ENCODE assay signal across 8 mouse cellular contexts in the genomic region with DNA sequence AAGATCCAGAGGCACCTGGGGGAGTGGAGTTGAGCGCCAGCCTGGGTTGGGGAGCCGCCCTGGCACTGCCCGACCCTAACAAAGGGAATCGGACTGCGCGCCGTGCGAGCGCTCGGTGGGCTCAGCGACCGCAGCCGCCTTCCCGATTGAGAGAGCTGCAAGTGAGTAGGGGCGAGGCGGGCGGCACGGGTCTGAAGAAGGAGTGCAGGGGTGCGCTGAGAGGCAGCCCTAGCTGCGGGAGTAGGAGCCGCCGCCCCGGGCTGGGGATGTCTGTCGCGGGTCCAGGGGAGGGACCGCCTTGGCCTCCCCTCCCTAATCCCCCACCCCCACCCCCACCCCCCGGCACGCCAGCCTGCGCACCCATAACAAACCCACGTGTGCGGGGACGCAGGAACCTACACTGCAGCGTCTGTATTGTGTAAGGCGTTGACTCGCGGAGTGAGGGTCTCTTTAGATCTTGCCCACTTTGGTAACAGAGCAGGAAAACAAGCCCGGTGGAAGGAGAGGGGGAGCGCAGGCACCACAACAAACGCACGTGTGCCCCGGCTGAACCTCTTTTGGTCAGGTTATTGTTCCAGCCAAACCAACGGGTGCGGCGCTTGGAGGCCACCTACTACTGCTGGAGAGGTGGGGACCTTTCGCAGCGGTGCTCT. TPM values are rescaled to one million over a fixed set of nuclear protein-coding genes. Genes with fewer than 3 reads are reported as not detected.
DNase-seq lines count a peak whose midpoint lies in the region; ATAC-seq and TF ChIP-seq lines count a peak whose summit lies in the region.

No protein-coding gene starts in this region.

- peaks cover 29% of the 10 kb centered on the region for H3K4me1 ChIP-seq in embryonic facial prominence, embryonic 15.5 days
- H3K4me1 ChIP-seq in heart, postnatal 0 days (ENCODE audit: control insufficient read depth, insufficient read depth), result peaks cover 9% of the 10 kb centered on the region; the same call in 1 of the 2 replicates
- peaks cover 2% of the 10 kb centered on the region for H3K4me1 ChIP-seq in small intestine, adult 2 months (ENCODE audit: control insufficient read depth, insufficient read depth, insufficient read length, low read length)

- H3K36me3 ChIP-seq in embryonic facial prominence, embryonic 15.5 days, result no peaks in the 10 kb centered on the region
- H3K36me3 ChIP-seq in heart, postnatal 0 days (replicated peaks; ENCODE audit: control insufficient read depth, insufficient read depth, low read length), result no peaks in the 10 kb centered on the region
- H3K36me3 ChIP-seq in small intestine, adult 2 months (ENCODE audit: control insufficient read depth, insufficient read depth, low read length), result no peaks in the 10 kb centered on the region

- in situ Hi-C loops in Patski (cut with MboI; ENCODE audit: low pct_unique_long_range_greater_than_20kb), result loop anchor here (5.0 kb wide), 3 partner anchors 73 to 177 kb away; no protein-coding TSS in a partner anchor

- WGBS in embryonic facial prominence, embryonic 15.5 days, result under 1% methylated on average over 46 of the region's 46 CpGs
- under 1% methylated on average over 46 of the region's 46 CpGs for WGBS in heart, postnatal 0 days
- WGBS in small intestine, adult 2 months, result under 1% methylated on average over 46 of the region's 46 CpGs

- CTCF ChIA-PET in Patski (lab: Charles Lee), result interaction anchor here (0.7 to 3.0 kb wide), 9 partner anchors 9 to 178 kb away, joined by 3 to 8 read pairs (median 4); no protein-coding TSS in a partner anchor

- TF ChIP-seq CTCF in Patski (IDR thresholded peaks at IDR 0.05), result no peak
- no peak for TF ChIP-seq CTCF in heart, postnatal 0 days (IDR thresholded peaks at IDR 0.05; ENCODE audit: low read depth)
- no peak for TF ChIP-seq CTCF in small intestine, adult 2 months (IDR thresholded peaks at IDR 0.05; ENCODE audit: extremely low read depth, insufficient read length, insufficient replicate concordance, low read depth, low read length)

- no peak for TF ChIP-seq POLR2A in small intestine, adult 2 months (IDR thresholded peaks at IDR 0.05; ENCODE audit: low read depth, low read length)

- H3K27me3 ChIP-seq in Patski, result no peaks in the 10 kb centered on the region
- no peaks in the 10 kb centered on the region for H3K27me3 ChIP-seq in embryonic facial prominence, embryonic 15.5 days
- no peaks in the 10 kb centered on the region for H3K27me3 ChIP-seq in heart, postnatal 0 days (ENCODE audit: control insufficient read depth, insufficient read depth, low read length)
- peaks cover 14% of the 10 kb centered on the region; the same call in 1 of the 2 replicates for H3K27me3 ChIP-seq in small intestine, adult 2 months (ENCODE audit: control insufficient read depth, insufficient read depth, low read length)

- no peaks in the 10 kb centered on the region for H3K9me3 ChIP-seq in embryonic facial prominence, embryonic 15.5 days (replicated peaks)
- no peaks in the 10 kb centered on the region for H3K9me3 ChIP-seq in heart, postnatal 0 days (replicated peaks; ENCODE audit: control insufficient read depth, low read length)

- H3K9ac ChIP-seq in embryonic facial prominence, embryonic 15.5 days, result peak overlapping the region; percentile 65
- peak overlapping the region; percentile 65 for H3K9ac ChIP-seq in heart, postnatal 0 days (replicated peaks; ENCODE audit: low read depth, low read length)

- TF ChIP-seq EP300 in heart, postnatal 0 days (IDR thresholded peaks at IDR 0.05; ENCODE audit: low read depth), result no peak

- peak; percentile 3 to 8 for DNase-seq in cerebellum, adult 18-20 months
- no peak for DNase-seq in cerebellum, adult 8-10 months
- DNase-seq in Patski (ENCODE audit: low read depth, low spot score), result no peak
- DNase-seq in heart, postnatal 0 days (ENCODE audit: low spot score), result no peak
- DNase-seq in layer of hippocampus, postnatal 25 days (ENCODE audit: extremely low spot score in 1 of 2, low spot score in 1 of 2), result peak; percentile 43 to 44

- peak overlapping the region; percentile 96 for H3K4me2 ChIP-seq in embryonic facial prominence, embryonic 15.5 days (replicated peaks)
- H3K4me2 ChIP-seq in heart, postnatal 0 days (ENCODE audit: low read depth, low read length), result peak overlapping the region; percentile 96

- POLR2A ChIA-PET in Patski (lab: Charles Lee), result interaction anchor here (0.9 kb wide), 1 partner anchor 97 kb away, joined by 3 read pairs; no protein-coding TSS in a partner anchor

- peak overlapping the region; percentile 67 for H3K4me3 ChIP-seq in embryonic facial prominence, embryonic 15.5 days (replicated peaks)
- H3K4me3 ChIP-seq in heart, postnatal 0 days (ENCODE audit: low read depth, low read length), result peak overlapping the region; percentile 85
- H3K4me3 ChIP-seq in small intestine, adult 2 months (ENCODE audit: low read depth, low read length), result peak overlapping the region; percentile 67

- peak overlapping the region; percentile 84 for H3K27ac ChIP-seq in embryonic facial prominence, embryonic 15.5 days (replicated peaks)
- H3K27ac ChIP-seq in heart, postnatal 0 days (ENCODE audit: low read depth), result peak overlapping the region; percentile 79
- H3K27ac ChIP-seq in small intestine, adult 2 months (ENCODE audit: insufficient read depth, low read depth, low read length), result peak overlapping the region; percentile 19; the same call in 1 of the 2 replicates

- peak; percentile 68 for ATAC-seq in Patski
- peak; percentile 61 for ATAC-seq in embryonic facial prominence, embryonic 15.5 days (ENCODE audit: insufficient number of reproducible peaks, low FRiP score, low TSS enrichment, low read depth)
- ATAC-seq in heart, postnatal 0 days (ENCODE audit: insufficient read depth, low read depth), result peak; percentile 58
- peak; percentile 35 for ATAC-seq in megakaryocyte, adult 5-6 weeks (ENCODE audit: poor library complexity, severe bottlenecking)

RNA-seq across cellular contexts. Expression of a gene that starts 0.7 kb away (rescaled TPM):
- 63.1 TPM for polyA plus RNA-seq in Patski (2021)
- 13.5 and 16.5 TPM in 2 replicates for polyA plus RNA-seq in embryonic facial prominence, embryonic 15.5 days (2015; fragmentation: Nextera tagmentation; extraction: Ambion mirVana)
- total RNA-seq in heart, postnatal 0 days (2014; rRNA removed; ENCODE audit: low replicate concordance), result 23.5 and 34.4 TPM in 2 replicates
- 8.8 and 10.0 TPM in 2 replicates for polyA plus RNA-seq in heart, postnatal 0 days (2015; fragmentation: Nextera tagmentation; extraction: Ambion mirVana)
- 10 to 100 TPM; 13.2 to 15.2 TPM for total RNA-seq in layer of hippocampus, postnatal 25 days (2021)
- total RNA-seq in megakaryocyte, adult 5-6 weeks (2015), result 2.4 and 2.8 TPM in 2 replicates
- 2.3 and 3.3 TPM in 2 replicates for total RNA-seq in megakaryocyte, adult 5-6 weeks (2017)
- 2.9 and 6.4 TPM in 2 replicates for polyA plus RNA-seq in small intestine, adult 2 months (2012; rRNA removed)

Comparison
In these comparisons a context has a peak if more than half of its experiments do, and no peak if none do; other contexts are left out.
1. DNase-seq: peak in cerebellum, adult 18-20 months (2 of 2) and layer of hippocampus, postnatal 25 days (2 of 2); none in cerebellum, adult 8-10 months (single experiment), Patski (single experiment) and heart, postnatal 0 days (single experiment).
2. H3K27ac ChIP-seq: peak in every context shown above with its lines; median percentile 84 in embryonic facial prominence, embryonic 15.5 days; 79 in heart, postnatal 0 days; 19 in small intestine, adult 2 months.
3. Peak in every context shown above with its lines, with median percentiles within 50 percentile points of each other: ATAC-seq and H3K4me3 ChIP-seq.